ENCODE assay signal across 8 mouse cellular contexts in the genomic region with DNA sequence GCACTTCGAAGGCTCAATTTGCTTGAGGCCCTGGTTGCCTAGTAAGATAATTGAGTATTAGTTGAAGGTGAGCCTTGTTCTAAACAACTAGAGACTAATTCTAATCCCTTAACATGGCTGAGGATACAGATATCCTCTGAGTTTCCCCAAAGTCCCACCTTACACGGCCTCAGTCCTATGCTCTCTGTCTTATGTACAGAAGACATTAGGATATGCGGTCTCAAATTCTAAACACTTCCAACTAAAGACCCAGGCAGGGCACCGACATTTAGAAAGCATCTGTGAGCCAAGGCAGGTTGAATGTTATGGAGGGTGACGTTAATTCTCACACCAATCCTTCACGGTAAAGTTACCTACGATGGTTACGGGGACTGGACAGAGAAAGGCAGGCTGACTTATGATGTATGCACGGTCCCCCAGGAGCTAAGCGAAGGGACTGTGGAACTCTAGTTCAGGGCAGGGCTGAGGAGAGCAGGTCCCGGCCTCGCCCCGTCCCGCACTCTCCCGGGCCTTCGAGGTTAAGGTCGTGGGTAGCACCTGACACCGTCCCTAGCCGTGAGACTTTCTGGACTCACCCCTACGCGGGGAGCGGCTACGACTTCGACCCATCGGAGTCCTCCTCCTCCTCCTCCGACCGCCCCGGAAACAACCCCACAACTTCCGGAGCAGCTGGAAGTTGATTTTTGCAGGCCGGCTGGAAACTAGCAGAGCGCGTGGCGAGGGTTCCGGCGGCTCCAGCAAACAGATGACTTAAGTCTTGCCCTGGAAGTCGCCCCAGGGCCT. TPM values are rescaled to one million over a fixed set of nuclear protein-coding genes. Genes with fewer than 3 reads are reported as not detected.
DNase-seq lines count a peak whose midpoint lies in the region; ATAC-seq and TF ChIP-seq lines count a peak whose summit lies in the region.

A gene (minus strand): TSS at position 651 of the 783 bp plus-strand sequence.

- H3K27me3 ChIP-seq in E14TG2a.4 (ENCODE audit: insufficient read depth, low read length) = no peaks in the 10 kb centered on the region
- H3K27me3 ChIP-seq in forebrain, embryonic 12.5 days = no peaks in the 10 kb centered on the region
- H3K27me3 ChIP-seq in heart, postnatal 0 days (ENCODE audit: control insufficient read depth, insufficient read depth, low read length) = no peaks in the 10 kb centered on the region
- no peaks in the 10 kb centered on the region for H3K27me3 ChIP-seq in liver, embryonic 16.5 days (ENCODE audit: control insufficient read depth, insufficient read depth, low read depth, low read length)
- no peaks in the 10 kb centered on the region for H3K27me3 ChIP-seq in neural tube, embryonic 13.5 days
- no peaks in the 10 kb centered on the region for H3K27me3 ChIP-seq in testis, adult 2 months (ENCODE audit: control insufficient read depth, insufficient read depth, low read length)

- DNase-seq in c-Kit-positive CD71-positive TER-119-positive erythroid progenitor cells, embryonic 14.5 days (ENCODE audit: low spot score) = peak; percentile 91
- DNase-seq in heart, postnatal 0 days (ENCODE audit: low spot score) = peak; percentile 87
- peak; percentile 94 to 95 for DNase-seq in kidney, postnatal 4 days

- peak within 1 kb of the TSS; percentile 96 for H3K4me3 ChIP-seq in E14TG2a.4 (replicated peaks; ENCODE audit: low read length)
- peak within 1 kb of the TSS; percentile 84 for H3K4me3 ChIP-seq in forebrain, embryonic 12.5 days (replicated peaks)
- peak within 1 kb of the TSS; percentile 94 for H3K4me3 ChIP-seq in heart, postnatal 0 days (ENCODE audit: low read depth, low read length)
- peak within 1 kb of the TSS; percentile 87 for H3K4me3 ChIP-seq in liver, embryonic 16.5 days (ENCODE audit: low read depth, low read length)
- peak within 1 kb of the TSS; percentile 62 for H3K4me3 ChIP-seq in neural tube, embryonic 13.5 days
- peak within 1 kb of the TSS; percentile 97 for H3K4me3 ChIP-seq in testis, adult 2 months (ENCODE audit: control insufficient read depth, low read depth, low read length)

- WGBS in forebrain, embryonic 12.5 days = 3% methylated on average over 36 of the region's 36 CpGs
- 3% methylated on average over 36 of the region's 36 CpGs for WGBS in heart, postnatal 0 days
- 2% methylated on average over 36 of the region's 36 CpGs for WGBS in liver, embryonic 16.5 days (ENCODE audit: insufficient replicate concordance)
- whole genome bisulfite sequencing in neural tube, embryonic 13.5 days = 2% methylated on average over 36 of the region's 36 CpGs

- H3K9ac ChIP-seq in forebrain, embryonic 12.5 days = peak within 1 kb of the TSS; percentile 80
- peak within 1 kb of the TSS; percentile 89 for H3K9ac ChIP-seq in heart, postnatal 0 days (replicated peaks; ENCODE audit: low read depth, low read length)
- H3K9ac ChIP-seq in liver, embryonic 16.5 days (ENCODE audit: low read depth, low read length) = peak within 1 kb of the TSS; percentile 89
- peak within 1 kb of the TSS; percentile 79 for H3K9ac ChIP-seq in neural tube, embryonic 13.5 days

- TF ChIP-seq CTCF in E14TG2a.4 (conservative IDR thresholded peaks at IDR 0.05; ENCODE audit: low read length) = no peak
- TF ChIP-seq CTCF in heart, postnatal 0 days (IDR thresholded peaks at IDR 0.05; ENCODE audit: low read depth) = no peak
- TF ChIP-seq CTCF in testis, adult 2 months (IDR thresholded peaks at IDR 0.05; ENCODE audit: control insufficient read depth, insufficient read depth, insufficient replicate concordance, low read depth, low read length) = no peak

- ATAC-seq in forebrain, embryonic 12.5 days (ENCODE audit: low FRiP score) = peak; percentile 83
- peak; percentile 94 for ATAC-seq in heart, postnatal 0 days (ENCODE audit: insufficient read depth, low read depth)
- peak; percentile 99 for ATAC-seq in liver, embryonic 16.5 days (ENCODE audit: low read depth)
- peak; percentile 81 for ATAC-seq in neural tube, embryonic 13.5 days (ENCODE audit: low read depth)

- H3K4me1 ChIP-seq in E14TG2a.4 (replicated peaks; ENCODE audit: low read depth, low read length) = peaks cover 21% of the 10 kb centered on the region
- peaks cover 16% of the 10 kb centered on the region for H3K4me1 ChIP-seq in forebrain, embryonic 12.5 days
- H3K4me1 ChIP-seq in heart, postnatal 0 days (ENCODE audit: control insufficient read depth, insufficient read depth) = no peaks in the 10 kb centered on the region
- H3K4me1 ChIP-seq in liver, embryonic 16.5 days (ENCODE audit: control insufficient read depth, low read depth, low read length) = peaks cover 7% of the 10 kb centered on the region
- H3K4me1 ChIP-seq in neural tube, embryonic 13.5 days (replicated peaks) = peaks cover 17% of the 10 kb centered on the region
- H3K4me1 ChIP-seq in testis, adult 2 months (ENCODE audit: control insufficient read depth, insufficient read depth, low read length) = no peaks in the 10 kb centered on the region

- TF ChIP-seq POLR2A in testis, adult 2 months (IDR thresholded peaks at IDR 0.05; ENCODE audit: control insufficient read depth, low read depth, low read length) = peak; percentile 80

- no peak within 1 kb of the TSS for H3K27ac ChIP-seq in forebrain, embryonic 12.5 days
- H3K27ac ChIP-seq in heart, postnatal 0 days (ENCODE audit: low read depth) = peak within 1 kb of the TSS; percentile 75
- peak within 1 kb of the TSS; percentile 91 for H3K27ac ChIP-seq in liver, embryonic 16.5 days (ENCODE audit: low read length)
- H3K27ac ChIP-seq in neural tube, embryonic 13.5 days (replicated peaks) = no peak within 1 kb of the TSS
- peak within 1 kb of the TSS; percentile 77 for H3K27ac ChIP-seq in testis, adult 2 months (ENCODE audit: control insufficient read depth, insufficient read depth, low read depth, low read length)

- H3K9me3 ChIP-seq in E14TG2a.4 (ENCODE audit: low read length) = no peaks in the 10 kb centered on the region
- no peaks in the 10 kb centered on the region for H3K9me3 ChIP-seq in forebrain, embryonic 12.5 days
- no peaks in the 10 kb centered on the region for H3K9me3 ChIP-seq in heart, postnatal 0 days (replicated peaks; ENCODE audit: control insufficient read depth, low read length)
- H3K9me3 ChIP-seq in liver, embryonic 16.5 days (replicated peaks; ENCODE audit: control insufficient read depth, low read length) = no peaks in the 10 kb centered on the region
- no peaks in the 10 kb centered on the region for H3K9me3 ChIP-seq in neural tube, embryonic 13.5 days

- H3K36me3 ChIP-seq in E14TG2a.4 (ENCODE audit: insufficient read depth, low read length) = peaks cover 39% of the 10 kb centered on the region
- peaks cover 34% of the 10 kb centered on the region for H3K36me3 ChIP-seq in forebrain, embryonic 12.5 days (replicated peaks)
- peaks cover 35% of the 10 kb centered on the region for H3K36me3 ChIP-seq in heart, postnatal 0 days (replicated peaks; ENCODE audit: control insufficient read depth, insufficient read depth, low read length)
- peaks cover 26% of the 10 kb centered on the region for H3K36me3 ChIP-seq in liver, embryonic 16.5 days (ENCODE audit: control insufficient read depth, insufficient read depth)
- peaks cover 53% of the 10 kb centered on the region for H3K36me3 ChIP-seq in neural tube, embryonic 13.5 days
- H3K36me3 ChIP-seq in testis, adult 2 months (ENCODE audit: control insufficient read depth, insufficient read depth, low read length) = no peaks in the 10 kb centered on the region; the same call in 1 of the 2 replicates

- peak; percentile 32; the same call in 1 of the 2 replicates for TF ChIP-seq EP300 in heart, postnatal 0 days (IDR thresholded peaks at IDR 0.05; ENCODE audit: low read depth)

- H3K4me2 ChIP-seq in forebrain, embryonic 12.5 days = peak within 1 kb of the TSS; percentile 78
- H3K4me2 ChIP-seq in heart, postnatal 0 days (ENCODE audit: low read depth, low read length) = peak within 1 kb of the TSS; percentile 64
- peak within 1 kb of the TSS; percentile 74 for H3K4me2 ChIP-seq in liver, embryonic 16.5 days (ENCODE audit: low read depth, low read length)
- peak within 1 kb of the TSS; percentile 83 for H3K4me2 ChIP-seq in neural tube, embryonic 13.5 days

RNA-seq across cellular contexts. Expression of the gene that starts here (rescaled TPM):
- polyA plus RNA-seq in forebrain, embryonic 12.5 days (2016; fragmentation: Nextera tagmentation; extraction: Ambion mirVana) = 136 and 139 TPM in 2 replicates
- total RNA-seq in heart, postnatal 0 days (2014; rRNA removed; ENCODE audit: low replicate concordance) = 10.3 and 16.8 TPM in 2 replicates
- 86.6 and 92.1 TPM in 2 replicates for polyA plus RNA-seq in heart, postnatal 0 days (2015; fragmentation: Nextera tagmentation; extraction: Ambion mirVana)
- polyA plus RNA-seq in liver, embryonic 16.5 days (2015; fragmentation: Nextera tagmentation; extraction: Ambion mirVana) = 35.6 and 47.6 TPM in 2 replicates
- polyA plus RNA-seq in neural tube, embryonic 13.5 days (2015; fragmentation: Nextera tagmentation; extraction: Ambion mirVana) = 101 and 112 TPM in 2 replicates
- 18.4 and 24.2 TPM in 2 replicates for polyA plus RNA-seq in testis, adult 2 months (2012; rRNA removed)

Comparison
In these comparisons a context has a peak if more than half of its experiments do, and no peak if none do; other contexts are left out.
1. H3K27ac ChIP-seq: peak in heart, postnatal 0 days (single experiment), liver, embryonic 16.5 days (single experiment) and testis, adult 2 months (single experiment); none in forebrain, embryonic 12.5 days (single experiment) and neural tube, embryonic 13.5 days (single experiment).
2. Peak in every context shown above with its lines, with median percentiles within 50 percentile points of each other: H3K4me3 ChIP-seq, DNase-seq, ATAC-seq, H3K4me2 ChIP-seq and H3K9ac ChIP-seq.